Mouse (Mus musculus) stomach, postnatal 0 days (tissue): ENCODE measurements around the gene Atp5b.

Experiments
- CTCF ChIP-seq: IDR thresholded peaks from 2 replicates; pipeline ENCODE4 v1.5.1; 2016; ENCODE audit warnings: antibody characterized with exemption, low read depth, mild to moderate bottlenecking, moderate library complexity
- EP300 ChIP-seq: optimal IDR thresholded peaks from 2 replicates; pipeline ENCODE3; 2016; ENCODE audit warnings: antibody characterized with exemption

DNA sequence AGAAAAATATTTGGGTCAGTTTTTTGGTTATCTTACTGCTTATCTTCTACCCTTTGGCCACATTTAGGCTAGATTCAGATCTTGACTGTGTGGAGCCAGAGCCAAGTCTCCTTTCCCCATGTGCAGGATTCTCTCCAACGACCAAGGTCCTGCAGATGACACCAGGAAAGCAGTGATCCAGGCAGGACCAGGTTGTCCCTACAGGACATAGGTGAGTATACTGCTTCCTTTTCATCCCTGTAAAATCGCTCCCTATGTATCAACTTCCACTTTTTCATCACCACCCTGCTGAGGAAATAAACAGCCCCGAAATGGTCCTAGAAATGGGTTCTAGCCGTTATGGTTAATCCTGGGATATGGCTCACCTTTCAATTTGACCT lies 13.2 kb downstream of the Atp5b start:
- TF ChIP-seq CTCF (no peak), EP300 (no peak)
